Mouse (Mus musculus): ENCODE data around the gene Bcl6. TPM values are rescaled to one million over a fixed set of nuclear protein-coding genes. Genes with fewer than 3 reads are reported as not detected.

Bcl6 gene
- polyA plus RNA-seq, 1 experiment from 2014 or later: 0.50 TPM

- 62% methylated on average over 17 of the region's 17 CpGs for WGBS
- Histone ChIP-seq H3K4me3 (replicated peaks; ENCODE audit: low read length) (no peak overlapping the region), H3K9ac (no peak overlapping the region), H3K27me3 (ENCODE audit: control insufficient read depth, insufficient read depth, low read length) (no peaks in the 10 kb centered on the region), H3K36me3 (replicated peaks; ENCODE audit: control insufficient read depth, insufficient read depth) (no peaks in the 10 kb centered on the region), H3K9me3 (ENCODE audit: control insufficient read depth, low read length) (no peaks in the 10 kb centered on the region), H3K4me1 (replicated peaks; ENCODE audit: control insufficient read depth, insufficient read depth, low read length) (0 out of 2 replicates have a peak, but pooled peaks cover 7% of the 10 kb centered on the region), H3K27ac (no peak overlapping the region), H3K4me2 (replicated peaks) (no peak overlapping the region)
- no peak for ATAC-seq (ENCODE audit: low FRiP score)
- no peak for DNase-seq (ENCODE audit: low spot score)
Measured at GRCm38 (mm10) chr16:23993351-23994321, 5.0 kb upstream of the Bcl6 start.

GRCm38 (mm10) chr16:23991846-23992580 lies 3.4 kb upstream of the Bcl6 start:
- Histone ChIP-seq H3K9ac (no peak overlapping the region), H3K4me2 (replicated peaks) (no peak overlapping the region), H3K36me3 (replicated peaks; ENCODE audit: control insufficient read depth, insufficient read depth) (no peaks in the 10 kb centered on the region), H3K27ac (no peak overlapping the region), H3K4me1 (replicated peaks; ENCODE audit: control insufficient read depth, insufficient read depth, low read length) (0 out of 2 replicates have a peak, but pooled peaks cover 11% of the 10 kb centered on the region), H3K4me3 (replicated peaks; ENCODE audit: low read length) (no peak overlapping the region), H3K27me3 (ENCODE audit: control insufficient read depth, insufficient read depth, low read length) (peaks cover under 1% of the 10 kb centered on the region; the same call in 1 of the 2 replicates), H3K9me3 (ENCODE audit: control insufficient read depth, low read length) (no peaks in the 10 kb centered on the region)
- ATAC-seq (ENCODE audit: low FRiP score): no peak
- no peak for DNase-seq (ENCODE audit: low spot score)
- WGBS: 85% methylated on average over 14 of the region's 14 CpGs

- ATAC-seq (ENCODE audit: low FRiP score) (no peak), DNase-seq (ENCODE audit: low spot score) (peak; percentile 80)
- Histone ChIP-seq H3K36me3 (replicated peaks; ENCODE audit: control insufficient read depth, insufficient read depth) (no peaks in the 10 kb centered on the region), H3K27ac (no peak overlapping the region), H3K27me3 (ENCODE audit: control insufficient read depth, insufficient read depth, low read length) (peaks cover 8% of the 10 kb centered on the region; the same call in 1 of the 2 replicates), H3K9ac (no peak overlapping the region), H3K4me3 (replicated peaks; ENCODE audit: low read length) (no peak overlapping the region), H3K4me2 (replicated peaks) (no peak overlapping the region), H3K4me1 (replicated peaks; ENCODE audit: control insufficient read depth, insufficient read depth, low read length) (peaks cover 15% of the 10 kb centered on the region; the same call in 1 of the 2 replicates), H3K9me3 (ENCODE audit: control insufficient read depth, low read length) (no peaks in the 10 kb centered on the region)
- 1% methylated on average over 4 of the region's 4 CpGs for WGBS
Measured at GRCm38 (mm10) chr16:23991170-23991569, 2.5 kb upstream of the Bcl6 start.

GRCm38 (mm10) chr16:23990161-23990970 lies 1.7 kb upstream of the Bcl6 start:
- Histone ChIP-seq H3K9ac (peak overlapping the region; percentile 86), H3K4me2 (replicated peaks) (peak overlapping the region; percentile 99), H3K9me3 (ENCODE audit: control insufficient read depth, low read length) (no peaks in the 10 kb centered on the region), H3K27me3 (ENCODE audit: control insufficient read depth, insufficient read depth, low read length) (peaks cover 16% of the 10 kb centered on the region), H3K27ac (peak overlapping the region; percentile 45), H3K4me3 (replicated peaks; ENCODE audit: low read length) (peak overlapping the region; percentile 68), H3K36me3 (replicated peaks; ENCODE audit: control insufficient read depth, insufficient read depth) (no peaks in the 10 kb centered on the region), H3K4me1 (replicated peaks; ENCODE audit: control insufficient read depth, insufficient read depth, low read length) (peaks cover 15% of the 10 kb centered on the region; the same call in 1 of the 2 replicates)
- DNase-seq (ENCODE audit: low spot score): no peak
- 34% methylated on average over 11 of the region's 11 CpGs for WGBS
- no peak for ATAC-seq (ENCODE audit: low FRiP score)

- H3K9ac ChIP-seq: peak overlapping the region; percentile 86
- H3K4me3 ChIP-seq (replicated peaks; ENCODE audit: low read length): peak overlapping the region; percentile 68
- H3K27ac ChIP-seq: peak overlapping the region; percentile 99
- no peaks in the 10 kb centered on the region for H3K9me3 ChIP-seq (ENCODE audit: control insufficient read depth, low read length)
- H3K36me3 ChIP-seq (replicated peaks; ENCODE audit: control insufficient read depth, insufficient read depth): no peaks in the 10 kb centered on the region
- H3K4me1 ChIP-seq (replicated peaks; ENCODE audit: control insufficient read depth, insufficient read depth, low read length): peaks cover 21% of the 10 kb centered on the region; the same call in 1 of the 2 replicates
- peak overlapping the region; percentile 99 for H3K4me2 ChIP-seq (replicated peaks)
- 2% methylated on average over 24 of the region's 25 CpGs for WGBS
- peaks cover 25% of the 10 kb centered on the region for H3K27me3 ChIP-seq (ENCODE audit: control insufficient read depth, insufficient read depth, low read length)
- DNase-seq (ENCODE audit: low spot score) (no peak), ATAC-seq (ENCODE audit: low FRiP score) (0 out of 2 replicates have a peak, but pooled peaks have one; percentile 35)
Measured at GRCm38 (mm10) chr16:23989209-23990160, 833 bp upstream of the Bcl6 start.

GRCm38 (mm10) chr16:23988157-23988465 lies 541 bp downstream of the Bcl6 start:
- Histone ChIP-seq H3K4me3 (replicated peaks; ENCODE audit: low read length) (peak overlapping the region; percentile 68), H3K36me3 (replicated peaks; ENCODE audit: control insufficient read depth, insufficient read depth) (no peaks in the 10 kb centered on the region), H3K9ac (peak overlapping the region; percentile 86), H3K9me3 (ENCODE audit: control insufficient read depth, low read length) (no peaks in the 10 kb centered on the region), H3K27me3 (ENCODE audit: control insufficient read depth, insufficient read depth, low read length) (peaks cover 31% of the 10 kb centered on the region), H3K4me2 (replicated peaks) (peak overlapping the region; percentile 99), H3K4me1 (replicated peaks; ENCODE audit: control insufficient read depth, insufficient read depth, low read length) (peaks cover 28% of the 10 kb centered on the region; the same call in 1 of the 2 replicates), H3K27ac (peak overlapping the region; percentile 99)
- WGBS: 0% methylated on average over 12 of the region's 13 CpGs
- DNase-seq (ENCODE audit: low spot score) (no peak), ATAC-seq (ENCODE audit: low FRiP score) (no peak)

GRCm38 (mm10) chr16:23987341-23988156 lies 1.1 kb downstream of the Bcl6 start:
- Histone ChIP-seq H3K9ac (peak overlapping the region; percentile 86), H3K4me2 (replicated peaks) (peak overlapping the region; percentile 99), H3K9me3 (ENCODE audit: control insufficient read depth, low read length) (no peaks in the 10 kb centered on the region), H3K27me3 (ENCODE audit: control insufficient read depth, insufficient read depth, low read length) (peaks cover 31% of the 10 kb centered on the region), H3K4me3 (replicated peaks; ENCODE audit: low read length) (peak overlapping the region; percentile 68), H3K4me1 (replicated peaks; ENCODE audit: control insufficient read depth, insufficient read depth, low read length) (peaks cover 33% of the 10 kb centered on the region; the same call in 1 of the 2 replicates), H3K36me3 (replicated peaks; ENCODE audit: control insufficient read depth, insufficient read depth) (no peaks in the 10 kb centered on the region), H3K27ac (peak overlapping the region; percentile 99)
- no peak for DNase-seq (ENCODE audit: low spot score)
- ATAC-seq (ENCODE audit: low FRiP score): 0 out of 2 replicates have a peak, but pooled peaks have one; percentile 5
- WGBS: under 1% methylated on average over 64 of the region's 64 CpGs

Data from hindbrain, embryonic 14.5 days (tissue).